16 mouse cellular contexts compared by ENCODE assay signal in genomic region chr1:151977596-151977995, GRCm38 (mm10).
A peak's percentile ranks its signal among the peaks of the same experiment; 100 is the strongest.
DNase-seq lines count a peak whose midpoint lies in the region; ATAC-seq and TF ChIP-seq lines count a peak whose summit lies in the region.
"Had no signal": no experiment of that assay in that cellular context is flagged by ENCODE, and none has a peak within 500 bp of the region (broad histone marks: within the 10 kb centered on the region; RNA-seq: fewer than 3 reads in every experiment).

No protein-coding gene starts in this region.

- H3K9ac ChIP-seq in hindbrain, embryonic 14.5 days = peak overlapping the region; percentile 4; the same call in 1 of the 2 replicates
- H3K9ac ChIP-seq in midbrain, postnatal 0 days (replicated peaks; ENCODE audit: low read length, poor library complexity, severe bottlenecking) = no peak overlapping the region

- H3K27me3 ChIP-seq in forebrain, embryonic 10.5 days (ENCODE audit: poor library complexity, severe bottlenecking) = no peaks in the 10 kb centered on the region
- H3K27me3 ChIP-seq in hindbrain, embryonic 14.5 days (ENCODE audit: control insufficient read depth, insufficient read depth, low read length) = no peaks in the 10 kb centered on the region
- H3K27me3 ChIP-seq in midbrain, postnatal 0 days (ENCODE audit: insufficient read depth, low read length) = no peaks in the 10 kb centered on the region

- DNase-seq in gastrocnemius, adult 2 months = no peak
- no peak for DNase-seq in gastrocnemius, adult 8-10 months (ENCODE audit: low spot score in 2 of 2)
- no peak for DNase-seq in forebrain, embryonic 10.5 days (ENCODE audit: extremely low spot score, low spot score)
- DNase-seq in hindbrain, embryonic 14.5 days (ENCODE audit: low spot score) = no peak
- no peak for DNase-seq in midbrain, postnatal 0 days (ENCODE audit: low spot score)
- no peak for DNase-seq in layer of hippocampus, postnatal 36 days
- no peak for DNase-seq in cerebellum, adult 8-10 months
- no peak for DNase-seq in kidney, adult 18-20 months
- DNase-seq: cerebellum, postnatal 25 days; gastrocnemius, postnatal 36 days; layer of hippocampus, adult 9-11 months; right cerebral cortex, adult 18-20 months; thymus, postnatal 36 days had no signal

- peak; percentile 29 for ATAC-seq in hindbrain, embryonic 14.5 days (ENCODE audit: low FRiP score)
- ATAC-seq in midbrain, postnatal 0 days (ENCODE audit: low FRiP score) = 0 out of 2 replicates have a peak, but pooled peaks have one; percentile 24
- ATAC-seq: intestine, postnatal 0 days; lung, postnatal 0 days had no signal

- peaks cover 4% of the 10 kb centered on the region for H3K36me3 ChIP-seq in forebrain, embryonic 10.5 days (replicated peaks)
- H3K36me3 ChIP-seq in hindbrain, embryonic 14.5 days (replicated peaks; ENCODE audit: control insufficient read depth, insufficient read depth) = no peaks in the 10 kb centered on the region
- no peaks in the 10 kb centered on the region for H3K36me3 ChIP-seq in midbrain, postnatal 0 days (ENCODE audit: insufficient read depth, low read length)
- H3K36me3 ChIP-seq: G1E had no signal

- 61% methylated on average over 5 of the region's 5 CpGs for WGBS in forebrain, embryonic 10.5 days
- WGBS in hindbrain, embryonic 14.5 days = 28% methylated on average over 5 of the region's 5 CpGs
- WGBS in midbrain, postnatal 0 days = 37% methylated on average over 5 of the region's 5 CpGs

- TF ChIP-seq CTCF in gastrocnemius, adult 2 months (IDR thresholded peaks at IDR 0.05) = no peak
- TF ChIP-seq CTCF in midbrain, postnatal 0 days (IDR thresholded peaks at IDR 0.05) = no peak

- peaks cover 30% of the 10 kb centered on the region for H3K4me1 ChIP-seq in forebrain, embryonic 10.5 days
- H3K4me1 ChIP-seq in hindbrain, embryonic 14.5 days (replicated peaks; ENCODE audit: control insufficient read depth, insufficient read depth, low read length) = peaks cover 45% of the 10 kb centered on the region
- no peaks in the 10 kb centered on the region for H3K4me1 ChIP-seq in midbrain, postnatal 0 days (ENCODE audit: insufficient read depth, low read length)

- intact Hi-C loops in gastrocnemius, adult 2 months (cut with DNase I) = loop anchor here (5.0 kb wide), 1 partner anchor 90 kb away; no protein-coding TSS in a partner anchor

- H3K9me3 ChIP-seq in forebrain, embryonic 10.5 days = no peaks in the 10 kb centered on the region
- H3K9me3 ChIP-seq in hindbrain, embryonic 14.5 days (ENCODE audit: control insufficient read depth, low read length) = no peaks in the 10 kb centered on the region
- H3K9me3 ChIP-seq in midbrain, postnatal 0 days (ENCODE audit: low read length) = no peaks in the 10 kb centered on the region

- H3K4me2 ChIP-seq in hindbrain, embryonic 14.5 days (replicated peaks) = no peak overlapping the region
- no peak overlapping the region for H3K4me2 ChIP-seq in midbrain, postnatal 0 days (ENCODE audit: low read depth, low read length, poor library complexity, severe bottlenecking)

- H3K27ac ChIP-seq in gastrocnemius, adult 2 months = peak overlapping the region; percentile 82
- peak overlapping the region; percentile 60 for H3K27ac ChIP-seq in forebrain, embryonic 10.5 days
- H3K27ac ChIP-seq in hindbrain, embryonic 14.5 days = peak overlapping the region; percentile 39
- no peak overlapping the region for H3K27ac ChIP-seq in midbrain, postnatal 0 days (ENCODE audit: low read depth, low read length)

- H3K4me3 ChIP-seq in gastrocnemius, adult 2 months = no peak overlapping the region
- H3K4me3 ChIP-seq in forebrain, embryonic 10.5 days = no peak overlapping the region
- H3K4me3 ChIP-seq in hindbrain, embryonic 14.5 days (replicated peaks; ENCODE audit: low read length) = no peak overlapping the region
- H3K4me3 ChIP-seq in midbrain, postnatal 0 days (ENCODE audit: low read depth, low read length) = no peak overlapping the region
